Mouse (Mus musculus) adrenal gland, adult (tissue): ENCODE results near the gene Pip4k2c.
A peak's percentile ranks its signal among the peaks of the same experiment; 100 is the strongest.
"Not testable (repeated sequence)": the region's sequence is repeated elsewhere in the genome, so short reads cannot be mapped to it uniquely, and the experiment has no call there.

Source experiments
- DNase-seq, 2 experiments: peaks; one replicate each; pipeline ENCODE4 v3.0.0; 2022 to 2023; ENCODE audit warnings: low spot score in 1 of 2; ENCODE audit not compliant: inconsistent age in 2 of 2

Pip4k2c gene

DNA sequence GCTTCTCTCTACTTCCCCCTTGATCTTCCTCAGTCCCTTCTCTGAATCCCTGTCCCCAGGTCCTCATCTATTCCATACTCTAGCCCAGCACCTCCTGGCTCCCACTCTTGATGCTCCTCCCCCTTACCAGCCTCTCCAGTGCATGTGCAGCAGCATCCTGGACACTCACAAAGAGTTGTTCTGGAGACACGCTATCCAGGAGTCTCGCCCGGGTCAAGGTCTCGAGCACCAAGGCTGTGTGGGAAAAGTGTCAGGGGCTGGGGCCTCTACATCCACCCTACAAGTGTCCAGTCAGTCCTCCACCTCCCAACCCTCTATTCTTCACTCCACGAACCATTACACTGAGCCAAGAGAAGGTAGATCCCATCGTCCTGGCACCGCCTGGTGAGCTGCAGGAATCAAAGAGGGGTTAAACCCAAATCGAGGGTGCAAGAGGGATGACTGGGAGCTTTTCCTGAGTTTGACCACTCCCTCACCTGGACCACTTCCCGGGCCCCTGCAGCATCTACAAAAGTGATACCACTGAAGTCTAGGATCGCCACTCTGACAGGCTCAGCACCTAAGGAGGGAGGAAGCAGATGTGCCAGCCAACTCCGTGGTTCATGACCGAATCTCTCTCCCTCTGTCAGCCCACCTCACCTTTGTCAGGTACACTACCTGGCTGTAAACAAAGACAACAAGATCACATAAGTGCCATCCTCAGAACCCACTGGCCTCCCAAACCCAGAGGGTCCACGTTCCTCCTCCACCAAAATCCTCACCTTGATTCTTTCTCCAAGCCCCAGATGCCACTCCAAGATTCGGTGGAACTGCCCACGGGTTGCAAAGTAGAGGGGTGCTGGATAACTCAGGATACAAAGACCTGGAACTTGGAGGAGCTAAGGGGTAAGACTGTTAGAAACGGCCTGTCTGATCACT is 38.0 kb downstream of the Pip4k2c start:
- peak in 1 of 2 experiments; percentile 19 for DNase-seq

GRCm38 (mm10) chr10:127171631-127172200 is 39.7 kb downstream of the Pip4k2c start:
- DNase-seq, result peak in 1 of 2 experiments; percentile 28

- DNase-seq, result peak; percentile 83 to 94
These were observed 40.5 kb downstream of the Pip4k2c start for GRCm38 (mm10) chr10:127170837-127171272.

- DNase-seq, result peak in 1 of 2 experiments; percentile 65
These were observed 41.4 kb downstream of the Pip4k2c start for GRCm38 (mm10) chr10:127170002-127170401.

GRCm38 (mm10) chr10:127167614-127168192 is 43.7 kb downstream of the Pip4k2c start:
- peak in 1 of 2 experiments; percentile 33 for DNase-seq

DNA sequence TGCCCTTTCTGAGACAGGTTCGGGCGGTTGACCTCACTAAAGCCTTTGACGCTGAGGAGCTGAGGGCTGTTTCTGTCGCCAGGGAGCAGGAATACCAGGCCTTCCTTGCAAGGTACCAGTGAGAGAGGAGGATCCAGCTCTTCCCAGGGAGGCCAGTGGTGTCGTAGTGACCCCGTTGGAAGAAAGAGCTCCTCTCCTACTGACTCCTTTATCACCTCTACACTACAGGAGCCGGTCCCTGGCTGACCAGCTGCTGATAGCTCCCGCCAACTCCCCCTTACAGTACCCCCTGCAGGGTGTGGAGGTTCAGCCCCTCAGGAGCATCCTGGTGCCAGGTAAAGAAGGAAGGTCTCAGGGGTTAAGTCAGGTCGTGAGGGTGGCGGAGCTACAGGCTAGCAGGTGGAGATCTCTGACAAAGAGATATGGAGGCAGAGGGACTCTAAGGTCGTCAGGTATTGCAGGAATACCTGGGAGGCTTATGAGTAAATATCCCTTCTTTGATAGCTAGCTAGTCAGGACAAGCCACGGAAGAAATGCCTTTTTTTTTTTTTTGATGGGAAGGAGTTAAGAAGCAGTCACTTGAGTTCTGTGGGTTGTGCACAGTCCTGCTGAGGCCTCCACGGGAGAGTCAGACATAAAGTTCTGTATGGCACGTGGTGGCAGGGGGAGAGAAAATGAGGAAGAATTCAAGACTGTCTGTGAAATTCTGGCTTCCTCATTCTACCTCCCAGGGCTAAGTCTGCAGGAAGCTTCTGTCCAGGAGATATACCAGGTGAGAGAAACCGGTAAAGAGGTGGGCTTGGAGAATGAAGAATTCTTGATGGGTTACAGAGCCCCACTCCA is 44.4 kb downstream of the Pip4k2c start:
- DNase-seq, result peak in 1 of 2 experiments; percentile 26

GRCm38 (mm10) chr10:127166404-127166715 is 45.0 kb downstream of the Pip4k2c start:
- no peak for DNase-seq

DNA sequence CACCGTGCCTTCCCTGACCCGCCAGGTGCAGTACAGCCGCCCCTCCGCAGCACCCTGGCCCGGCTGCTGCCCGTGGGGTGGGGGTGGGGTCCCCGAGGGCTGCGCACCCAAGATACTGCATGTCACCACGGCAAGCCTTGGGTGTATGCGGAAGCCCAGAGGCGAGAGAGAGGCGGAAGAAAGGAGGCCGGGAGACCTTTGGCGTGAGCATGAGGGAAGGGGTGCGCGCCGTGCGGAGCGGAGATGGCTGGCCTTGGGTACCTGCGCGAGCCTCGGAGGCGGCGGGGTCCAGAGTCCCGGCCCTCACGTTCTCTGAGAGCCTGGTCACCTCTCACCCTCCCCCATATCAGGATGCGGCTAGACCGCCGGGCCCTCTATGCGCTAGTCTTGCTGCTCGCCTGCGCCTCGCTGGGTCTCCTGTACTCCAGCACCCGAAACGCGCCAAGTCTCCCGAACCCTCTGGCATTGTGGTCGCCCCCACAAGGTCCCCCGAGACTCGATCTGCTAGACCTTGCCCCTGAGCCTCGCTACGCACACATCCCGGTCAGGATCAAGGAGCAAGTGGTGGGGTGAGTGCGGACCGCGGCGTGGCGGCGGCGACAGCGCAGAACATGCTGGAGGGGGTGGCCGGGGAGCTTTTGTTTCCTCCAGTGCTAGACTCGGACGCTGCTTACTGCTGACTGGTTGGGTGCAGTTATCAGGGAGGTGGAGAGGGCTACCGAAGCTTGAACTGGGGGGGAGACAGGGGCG is 45.6 kb downstream of the Pip4k2c start:
- DNase-seq, result peak in 1 of 2 experiments; percentile 78

DNA sequence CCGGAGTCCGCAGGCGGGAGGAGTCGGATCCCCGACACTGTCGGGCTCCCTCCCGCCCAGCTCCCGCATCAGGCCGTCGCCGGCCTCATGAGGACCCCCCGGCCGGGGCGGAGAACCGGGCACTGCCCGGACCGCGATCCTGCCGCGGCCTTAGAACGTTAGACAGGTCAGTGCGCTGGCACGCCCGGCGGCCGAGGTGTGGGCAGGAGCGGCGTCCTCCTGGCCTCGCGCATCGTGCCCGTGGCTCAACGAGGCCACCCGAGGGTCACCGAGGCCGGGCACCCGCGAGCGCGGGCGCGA is 46.1 kb downstream of the Pip4k2c start:
- DNase-seq, result peak in 1 of 2 experiments; percentile 87

DNA sequence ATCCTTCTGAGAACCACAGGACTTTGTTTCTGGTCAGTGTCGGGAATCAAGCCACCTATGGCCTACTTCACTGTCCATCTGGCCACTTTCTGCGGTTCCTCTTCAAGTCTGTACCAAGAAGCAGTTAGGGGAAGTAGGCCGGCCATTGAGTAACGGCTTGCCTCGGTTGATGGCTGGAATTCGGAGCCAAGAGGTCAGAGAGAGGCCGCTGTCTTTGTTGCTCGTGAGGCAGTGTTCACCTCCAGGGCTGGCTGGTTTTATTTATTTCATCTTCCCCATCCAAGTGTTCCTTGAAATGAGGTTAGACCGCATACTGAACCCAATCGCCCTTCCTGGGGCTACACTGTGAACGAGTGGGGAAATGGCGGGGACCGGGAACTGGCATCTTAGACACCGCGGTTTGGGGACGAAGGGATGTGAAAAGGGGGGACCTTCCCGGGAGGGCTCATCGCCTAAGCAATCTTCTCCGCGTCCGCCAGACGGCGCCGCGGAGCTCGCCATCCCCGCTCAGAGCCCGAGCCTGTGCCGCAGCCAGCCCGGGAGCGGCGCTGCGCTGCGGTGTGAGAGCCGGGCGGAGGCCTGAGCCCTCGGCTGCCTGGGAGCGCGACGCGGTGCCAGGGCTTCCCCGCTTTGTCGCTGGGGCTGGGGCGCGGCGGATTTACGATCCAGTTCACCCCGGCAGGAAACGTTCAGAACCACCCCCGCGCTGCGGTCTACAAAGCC is 46.6 kb downstream of the Pip4k2c start, which contains the start of gene B4galnt1:
TSS of gene B4galnt1 (plus strand) at position 595 of the 723 bp plus-strand sequence.
- peak; percentile 73 to 87 for DNase-seq

DNA sequence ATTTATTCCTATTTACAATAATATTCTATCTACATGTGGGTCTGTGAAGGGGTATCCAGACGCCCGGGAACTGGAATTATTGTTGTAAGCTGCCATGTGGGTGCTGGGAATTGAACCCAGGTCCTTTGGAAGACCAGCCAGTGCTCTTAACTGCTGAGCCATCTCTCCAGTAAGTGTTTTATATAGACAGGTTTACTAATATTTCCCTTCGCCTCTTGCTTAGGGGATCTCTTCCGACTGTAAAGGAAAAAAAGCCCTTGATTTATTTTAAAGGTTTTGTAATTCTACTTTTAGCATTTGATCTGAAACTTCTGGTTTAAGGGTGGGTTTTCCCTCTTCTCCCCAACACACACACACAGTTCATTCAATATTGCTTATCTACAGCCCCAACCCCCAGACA is 47.2 kb downstream of the Pip4k2c start:
- peak in 1 of 2 experiments; percentile 18 for DNase-seq

- DNase-seq, result not testable (repeated sequence)
These were observed 48.6 kb downstream of the Pip4k2c start for GRCm38 (mm10) chr10:127162771-127163261.

- no peak for DNase-seq
These were observed 50.7 kb downstream of the Pip4k2c start for GRCm38 (mm10) chr10:127160728-127161127.

GRCm38 (mm10) chr10:127160081-127160480 is 51.3 kb downstream of the Pip4k2c start:
- DNase-seq, result no peak

- DNase-seq, result no peak
These were observed 52.9 kb downstream of the Pip4k2c start for GRCm38 (mm10) chr10:127158471-127158870.

GRCm38 (mm10) chr10:127156511-127156910 is 54.9 kb downstream of the Pip4k2c start:
- no peak for DNase-seq

GRCm38 (mm10) chr10:127156089-127156488 is 55.3 kb downstream of the Pip4k2c start:
- DNase-seq, result no peak

DNA sequence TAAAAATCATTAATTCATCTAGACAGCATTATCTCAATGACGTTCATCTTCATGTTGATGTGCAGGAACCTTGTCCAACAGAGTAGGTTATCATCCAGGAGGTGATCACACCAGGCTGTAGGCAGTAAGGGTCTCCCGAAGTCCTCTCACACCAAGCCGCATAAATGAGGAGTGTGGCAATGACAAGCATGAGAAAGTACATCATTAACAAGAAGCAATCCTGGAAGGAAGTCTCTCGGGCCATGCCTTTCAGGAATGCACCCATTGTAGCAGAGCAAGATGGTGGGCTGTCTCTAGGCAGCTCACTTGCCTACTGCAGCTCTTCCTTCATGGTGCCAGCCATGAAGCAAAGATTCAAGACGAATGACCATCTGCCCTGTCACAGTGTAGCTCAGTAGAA is 56.7 kb downstream of the Pip4k2c start:
- no peak for DNase-seq

DNA sequence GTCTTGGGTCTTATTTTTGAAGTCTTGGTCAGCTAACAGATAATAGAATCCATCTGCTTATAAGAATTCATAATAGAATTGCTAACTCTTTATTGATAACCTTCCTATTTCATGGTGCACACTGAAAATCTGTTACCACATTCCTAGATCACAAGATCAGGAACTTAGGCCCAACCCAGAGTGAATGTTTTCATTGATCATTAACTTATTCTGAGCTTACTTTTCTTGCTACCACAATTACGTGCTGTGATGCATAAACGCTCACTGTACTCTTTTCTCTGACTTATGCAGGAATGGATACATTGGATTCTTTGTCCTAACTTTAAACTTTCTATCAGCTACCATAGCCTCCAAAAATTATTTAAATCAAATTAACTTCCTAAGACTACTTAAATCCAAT is 57.1 kb downstream of the Pip4k2c start:
- no peak for DNase-seq

DNA sequence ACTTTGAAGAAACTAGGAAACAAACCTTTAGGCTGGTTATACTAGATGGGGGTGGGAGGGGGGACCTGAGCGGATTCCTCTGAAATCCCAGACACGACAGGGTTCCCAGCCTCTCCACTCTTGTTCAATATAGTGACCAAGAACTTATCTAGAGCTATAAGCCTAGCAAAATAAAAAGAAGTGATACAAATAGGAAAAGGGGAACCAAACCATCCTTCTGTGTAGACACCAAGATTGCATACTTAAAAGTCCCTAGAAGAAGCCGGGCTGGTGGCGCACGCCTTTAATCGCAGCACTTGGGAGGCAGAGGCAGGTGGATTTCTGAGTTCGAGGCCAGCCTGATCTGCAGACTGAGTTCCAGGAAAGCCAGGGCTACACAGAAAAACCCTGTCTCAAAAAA is 58.1 kb downstream of the Pip4k2c start:
- DNase-seq, result no peak
